ENCODE assay signal across 7 mouse cellular contexts in genomic region chr2:155619817-155620216, GRCm38 (mm10). TPM values are rescaled to one million over a fixed set of nuclear protein-coding genes. Genes with fewer than 3 reads are reported as not detected.
DNase-seq lines count a peak whose midpoint lies in the region; ATAC-seq and TF ChIP-seq lines count a peak whose summit lies in the region.

No protein-coding gene starts in this region.

- TF ChIP-seq POLR2A in spleen, adult 2 months (IDR thresholded peaks at IDR 0.05; ENCODE audit: low read depth, low read length) = no peak

- peaks cover 32% of the 10 kb centered on the region for H3K27me3 ChIP-seq in limb, embryonic 12.5 days
- H3K27me3 ChIP-seq in midbrain, embryonic 14.5 days (ENCODE audit: control insufficient read depth, insufficient read depth, low read length) = no peaks in the 10 kb centered on the region
- H3K27me3 ChIP-seq in spleen, adult 2 months (ENCODE audit: control insufficient read depth, insufficient read depth, low read length) = no peaks in the 10 kb centered on the region; the same call in 1 of the 2 replicates

- WGBS in limb, embryonic 12.5 days = 16% methylated on average over 8 of the region's 8 CpGs
- 19% methylated on average over 8 of the region's 8 CpGs for WGBS in midbrain, embryonic 14.5 days
- WGBS in spleen, adult 2 months = 22% methylated on average over 8 of the region's 8 CpGs

- H3K36me3 ChIP-seq in limb, embryonic 12.5 days = no peaks in the 10 kb centered on the region
- H3K36me3 ChIP-seq in midbrain, embryonic 14.5 days (ENCODE audit: control insufficient read depth, insufficient read depth, low read length) = no peaks in the 10 kb centered on the region
- no peaks in the 10 kb centered on the region for H3K36me3 ChIP-seq in spleen, adult 2 months (ENCODE audit: control insufficient read depth, insufficient read depth, low read length)

- peak; percentile 74 for DNase-seq in adrenal gland, adult 8-10 months
- DNase-seq in embryo, embryonic 11 days = peak; percentile 76
- peak; percentile 91 for DNase-seq in kidney, adult 18-20 months
- peak; percentile 85 for DNase-seq in midbrain, embryonic 14.5 days
- DNase-seq in spleen, adult 2 months (ENCODE audit: low read depth in 1 of 2, low spot score in 2 of 2) = peak; percentile 21 to 82

- no peak overlapping the region for H3K4me2 ChIP-seq in limb, embryonic 12.5 days
- no peak overlapping the region for H3K4me2 ChIP-seq in midbrain, embryonic 14.5 days (ENCODE audit: low read length)

- TF ChIP-seq CTCF in spleen, adult 2 months (IDR thresholded peaks at IDR 0.05; ENCODE audit: extremely low read depth, insufficient read depth, insufficient read length, insufficient replicate concordance) = peak; percentile 98

- no peak overlapping the region for H3K27ac ChIP-seq in limb, embryonic 12.5 days
- no peak overlapping the region for H3K27ac ChIP-seq in midbrain, embryonic 14.5 days (replicated peaks; ENCODE audit: low read depth, low read length)
- no peak overlapping the region for H3K27ac ChIP-seq in spleen, adult 2 months (ENCODE audit: insufficient read depth, low read length)

- peaks cover 3% of the 10 kb centered on the region; the same call in 1 of the 2 replicates for H3K4me1 ChIP-seq in limb, embryonic 12.5 days (replicated peaks)
- no peaks in the 10 kb centered on the region for H3K4me1 ChIP-seq in midbrain, embryonic 14.5 days (ENCODE audit: control insufficient read depth, insufficient read depth, low read length)
- no peaks in the 10 kb centered on the region for H3K4me1 ChIP-seq in spleen, adult 2 months (ENCODE audit: control insufficient read depth, insufficient read depth, insufficient read length)

- ATAC-seq in granulocyte monocyte progenitor cell, adult 5-6 weeks (replicated peaks; ENCODE audit: poor library complexity, severe bottlenecking) = peak; percentile 67
- peak; percentile 35; the same call in 1 of the 2 replicates for ATAC-seq in limb, embryonic 12.5 days (ENCODE audit: insufficient number of reproducible peaks, insufficient read depth, low FRiP score, low TSS enrichment, low read depth)
- peak; percentile 53; the same call in 1 of the 2 replicates for ATAC-seq in midbrain, embryonic 14.5 days (ENCODE audit: low FRiP score, low TSS enrichment)

- no peak overlapping the region for H3K9ac ChIP-seq in limb, embryonic 12.5 days (replicated peaks)
- H3K9ac ChIP-seq in midbrain, embryonic 14.5 days (replicated peaks; ENCODE audit: low read length) = no peak overlapping the region

- no peak overlapping the region for H3K4me3 ChIP-seq in limb, embryonic 12.5 days (replicated peaks)
- no peak overlapping the region for H3K4me3 ChIP-seq in midbrain, embryonic 14.5 days (replicated peaks; ENCODE audit: low read depth, low read length)
- H3K4me3 ChIP-seq in spleen, adult 2 months (ENCODE audit: extremely low read depth, insufficient read depth, insufficient read length) = no peak overlapping the region

- no peaks in the 10 kb centered on the region for H3K9me3 ChIP-seq in limb, embryonic 12.5 days
- no peaks in the 10 kb centered on the region for H3K9me3 ChIP-seq in midbrain, embryonic 14.5 days (ENCODE audit: control insufficient read depth, low read length)

RNA-seq across cellular contexts. Expression of gene Myh7b, which starts 8.8 kb away (rescaled TPM):
- under 1 TPM; 0.15 to 0.46 (median 0.22) TPM for total RNA-seq in adrenal gland, adult 8-10 months (2022)
- 0.37 TPM in 1 of 2 replicates, not detected in the other for total RNA-seq in granulocyte monocyte progenitor cell, adult 5-6 weeks (2014; fragmentation: Nextera tagmentation)
- not detected in 2 replicates for total RNA-seq in granulocyte monocyte progenitor cell, adult 5-6 weeks (2017)
- polyA plus RNA-seq in limb, embryonic 12.5 days (2016; fragmentation: Nextera tagmentation; extraction: Ambion mirVana) = 1.9 and 2.1 TPM in 2 replicates
- 0.64 and 0.77 TPM in 2 replicates for polyA plus RNA-seq in midbrain, embryonic 14.5 days (2014; fragmentation: Nextera tagmentation; extraction: Ambion mirVana)
- 0.04 TPM in 2 replicates for polyA plus RNA-seq in spleen, adult 2 months (2012; rRNA removed)

RNA-seq across cellular contexts. Expression of gene Gss, which starts 27.2 kb away (rescaled TPM):
- total RNA-seq in adrenal gland, adult 8-10 months (2022) = 10 to 100 TPM; 57.8 to 78.0 (median 72.3) TPM
- total RNA-seq in granulocyte monocyte progenitor cell, adult 5-6 weeks (2014; fragmentation: Nextera tagmentation) = 17.0 and 18.2 TPM in 2 replicates
- total RNA-seq in granulocyte monocyte progenitor cell, adult 5-6 weeks (2017) = 16.7 and 21.6 TPM in 2 replicates
- polyA plus RNA-seq in limb, embryonic 12.5 days (2016; fragmentation: Nextera tagmentation; extraction: Ambion mirVana) = 23.8 and 23.9 TPM in 2 replicates
- polyA plus RNA-seq in midbrain, embryonic 14.5 days (2014; fragmentation: Nextera tagmentation; extraction: Ambion mirVana) = 14.8 and 15.2 TPM in 2 replicates
- 9.9 and 11.3 TPM in 2 replicates for polyA plus RNA-seq in spleen, adult 2 months (2012; rRNA removed)
